Mouse (Mus musculus) G1E-ER4 (cell line): ENCODE data around the gene Abhd16a. TPM values are rescaled to one million over a fixed set of nuclear protein-coding genes. Genes with fewer than 3 reads are reported as not detected.

Experiments
- GATA1 ChIP-seq: IDR thresholded peaks from one replicate; pipeline ENCODE4 v1.8.0; 2012; ENCODE audit warnings: low read length, inconsistent platforms
- polyA plus RNA-seq: library from polyadenylated mRNA; stranded (reverse); fragments of >175 nt; gene quantifications from 2 replicates; pipeline ENCODE4 v1.2.3, GENCODE M21; 2012

Abhd16a gene
- polyA plus RNA-seq, 1 experiment: 148 TPM

DNA sequence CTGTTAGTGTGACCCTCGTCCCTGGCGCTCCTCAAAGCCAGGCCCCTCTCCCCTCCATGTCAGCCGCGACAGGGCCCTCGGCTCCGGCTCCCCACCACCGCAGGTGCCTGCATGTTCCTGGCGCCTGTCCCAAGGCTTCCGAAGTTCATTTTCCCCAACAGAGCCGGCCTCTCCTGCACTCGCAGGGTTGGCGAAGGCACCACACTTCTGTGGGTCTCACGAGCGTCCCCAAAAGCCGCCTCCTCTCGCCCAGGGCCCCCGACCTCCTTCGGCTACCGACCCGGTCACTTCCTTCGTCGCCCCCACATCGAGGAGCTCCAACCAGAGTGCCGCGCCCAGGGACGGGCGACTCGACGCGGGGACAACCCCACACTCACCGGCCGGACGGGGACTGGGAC, 31.7 kb downstream of the Abhd16a start:
- no peak for TF ChIP-seq GATA1

DNA sequence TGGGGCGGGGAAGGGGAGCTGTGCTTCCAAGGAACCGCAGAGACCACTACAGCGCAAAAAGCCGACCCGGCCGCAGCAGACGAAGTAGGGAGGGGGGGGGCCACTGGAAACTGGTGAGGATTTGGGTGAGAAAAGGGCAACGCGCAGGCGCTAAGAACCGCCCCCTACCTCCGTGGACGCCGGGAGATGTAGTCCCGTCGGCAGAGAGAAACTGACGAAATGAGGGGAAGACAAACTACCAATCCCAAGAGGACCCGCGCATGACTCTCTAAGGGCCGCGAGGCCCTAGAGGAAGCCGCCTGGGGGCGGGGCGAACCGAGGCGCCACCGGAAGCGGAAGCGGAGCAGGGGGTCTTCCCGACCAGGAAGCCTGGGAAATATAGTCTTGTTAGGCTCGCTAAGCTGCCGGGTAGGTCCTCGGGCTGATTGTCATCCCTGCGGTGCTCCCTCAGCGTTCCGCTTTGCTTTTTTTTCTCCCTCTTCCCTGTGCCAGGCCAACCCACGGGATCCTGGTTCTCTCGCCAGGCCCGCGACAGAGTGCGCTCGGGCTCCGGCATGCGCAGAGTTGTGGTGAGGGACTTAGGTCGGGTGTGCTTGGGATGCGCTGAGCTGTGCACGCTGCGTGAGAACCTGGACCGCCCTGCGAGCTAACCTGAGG, 32.2 kb downstream of the Abhd16a start, which contains the start of gene Gpank1:
Gene Gpank1 (plus strand): TSS at position 313 of the 657 bp plus-strand sequence.
- TF ChIP-seq GATA1: no peak

GRCm38 (mm10) chr17:35121871-35122303, 32.8 kb downstream of the Abhd16a start, which contains the start of gene Csnk2b:
Gene Csnk2b (minus strand): TSS chr17:35122053.
- peak; percentile 19 for TF ChIP-seq GATA1

- TF ChIP-seq GATA1: no peak
Observed at GRCm38 (mm10) chr17:35125081-35125480, 36.0 kb downstream of the Abhd16a start.

DNA sequence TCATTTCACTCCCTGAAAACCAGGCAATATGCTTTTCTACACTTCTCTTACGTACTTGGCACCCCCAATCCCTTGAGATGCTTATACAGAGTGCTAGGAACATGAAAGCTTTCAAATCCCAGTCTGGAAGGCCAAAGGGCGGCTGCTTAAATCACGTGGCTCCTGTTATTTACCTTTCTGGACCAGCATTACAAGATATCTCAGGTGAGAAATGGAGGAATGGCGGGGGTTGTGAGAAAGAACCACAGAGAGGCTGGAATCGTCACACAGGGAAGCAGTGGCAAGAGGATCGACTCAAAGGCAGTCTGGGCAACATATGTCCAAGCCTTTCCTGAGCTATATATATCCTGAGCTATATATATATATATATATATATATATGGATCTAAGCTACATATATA, 36.5 kb downstream of the Abhd16a start:
- no peak for TF ChIP-seq GATA1

GRCm38 (mm10) chr17:35126206-35126611, 37.1 kb downstream of the Abhd16a start, which contains the start of gene D17H6S53E:
Gene D17H6S53E (plus strand): TSS chr17:35126373.
- no peak for TF ChIP-seq GATA1

DNA sequence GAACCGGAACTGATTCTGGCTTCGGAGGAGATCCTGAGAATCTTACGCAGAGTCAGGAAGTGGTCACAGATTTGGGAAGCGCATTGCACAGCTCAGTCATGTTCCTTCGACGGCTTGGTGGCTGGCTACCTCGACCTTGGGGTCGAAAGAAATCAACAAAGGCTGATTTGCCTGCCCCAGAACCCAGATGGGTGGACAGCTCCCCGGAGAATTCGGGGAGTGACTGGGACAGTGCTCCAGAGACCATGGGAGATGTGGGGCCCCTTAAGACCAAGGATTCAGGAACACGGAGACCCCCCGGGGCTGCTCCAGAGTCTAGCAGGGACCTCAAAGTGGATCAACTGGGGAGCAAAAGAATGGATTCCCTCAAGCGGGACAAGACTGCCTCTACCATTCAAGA, 38.0 kb downstream of the Abhd16a start:
- no peak for TF ChIP-seq GATA1

DNA sequence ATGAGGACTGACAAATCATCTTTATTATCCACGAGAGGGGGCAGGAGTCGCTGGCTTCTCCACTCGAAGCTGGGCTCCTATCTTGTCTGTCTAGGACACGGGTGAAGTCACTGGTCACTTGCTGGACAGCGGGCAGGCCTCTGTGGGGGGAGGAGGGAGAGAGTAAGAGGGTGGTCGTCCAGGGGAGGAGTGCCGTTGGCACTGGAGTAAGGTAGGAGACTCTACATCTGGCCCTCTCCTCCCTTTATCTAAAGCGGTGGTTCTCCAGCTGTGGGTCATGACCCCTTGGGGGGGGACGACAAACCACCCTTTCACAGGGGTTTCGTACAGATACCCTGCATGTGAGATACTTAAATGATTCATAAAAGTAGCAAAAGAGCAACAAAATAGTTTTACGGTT, 39.9 kb downstream of the Abhd16a start:
- no peak for TF ChIP-seq GATA1

DNA sequence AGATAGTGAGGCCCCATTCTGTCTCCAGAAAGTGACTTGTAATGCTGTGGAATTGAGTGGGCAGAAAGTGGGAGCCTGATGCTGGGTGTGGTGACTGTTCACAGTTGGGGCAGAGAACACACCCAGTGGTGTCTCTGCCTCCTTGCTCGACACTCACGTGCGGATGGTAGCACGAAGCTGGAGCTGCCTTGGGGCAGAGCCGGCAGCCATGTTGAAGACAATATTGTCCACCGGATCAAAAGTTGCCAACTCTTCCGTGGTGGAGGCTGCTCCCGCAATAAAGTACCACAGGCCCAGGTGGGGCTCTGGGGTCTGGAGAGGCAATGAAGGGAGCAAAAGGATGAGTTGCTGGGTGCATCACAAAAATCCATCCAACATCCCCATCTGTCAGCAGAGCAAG, 42.0 kb downstream of the Abhd16a start:
- no peak for TF ChIP-seq GATA1

DNA sequence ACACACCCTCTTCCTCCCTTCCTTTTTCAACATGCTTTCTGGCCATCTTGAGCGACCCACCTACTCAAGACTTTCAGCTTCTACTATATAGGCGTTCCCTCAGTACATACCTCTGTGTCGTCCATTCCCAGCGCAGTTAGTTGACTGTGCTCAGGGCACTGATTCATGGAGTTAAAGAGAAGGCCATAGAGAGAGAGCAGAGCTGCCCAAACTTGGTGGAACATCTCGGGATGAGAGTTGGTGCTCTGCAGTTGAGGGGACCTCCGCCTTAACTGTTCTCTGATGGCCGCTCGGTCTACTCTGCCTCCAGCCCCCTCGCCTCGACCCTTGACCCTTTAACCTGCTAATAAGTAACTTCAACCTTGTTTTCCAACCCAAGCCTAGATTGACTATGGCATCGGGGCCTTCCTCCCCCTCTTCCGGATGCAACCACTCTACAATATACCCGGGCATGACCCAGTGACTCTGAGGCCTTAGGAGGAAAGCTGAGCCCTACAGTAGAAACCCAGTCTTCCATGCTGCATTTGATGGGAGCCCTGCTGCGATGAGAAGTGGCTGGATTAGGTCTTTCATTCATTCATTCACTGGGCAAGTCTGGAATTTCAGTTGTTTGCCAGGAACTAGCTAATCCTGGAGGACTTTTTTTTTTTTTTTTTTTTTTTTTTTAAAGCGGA, 42.6 kb downstream of the Abhd16a start, which contains the start of gene Apom:
Gene Apom (minus strand): TSS at position 551 of the 674 bp plus-strand sequence.
- no peak for TF ChIP-seq GATA1

GRCm38 (mm10) chr17:35132174-35132560, 43.1 kb downstream of the Abhd16a start:
- TF ChIP-seq GATA1: no peak

- TF ChIP-seq GATA1: no peak
Observed at GRCm38 (mm10) chr17:35133517-35133916, 44.5 kb downstream of the Abhd16a start.

- no peak for TF ChIP-seq GATA1
Observed at GRCm38 (mm10) chr17:35134801-35135590, 45.9 kb downstream of the Abhd16a start, which contains the start of gene Bag6. Gene Bag6 (plus strand): TSS chr17:35135178.

GRCm38 (mm10) chr17:35135591-35136320, 46.7 kb downstream of the Abhd16a start:
- TF ChIP-seq GATA1: no peak

DNA sequence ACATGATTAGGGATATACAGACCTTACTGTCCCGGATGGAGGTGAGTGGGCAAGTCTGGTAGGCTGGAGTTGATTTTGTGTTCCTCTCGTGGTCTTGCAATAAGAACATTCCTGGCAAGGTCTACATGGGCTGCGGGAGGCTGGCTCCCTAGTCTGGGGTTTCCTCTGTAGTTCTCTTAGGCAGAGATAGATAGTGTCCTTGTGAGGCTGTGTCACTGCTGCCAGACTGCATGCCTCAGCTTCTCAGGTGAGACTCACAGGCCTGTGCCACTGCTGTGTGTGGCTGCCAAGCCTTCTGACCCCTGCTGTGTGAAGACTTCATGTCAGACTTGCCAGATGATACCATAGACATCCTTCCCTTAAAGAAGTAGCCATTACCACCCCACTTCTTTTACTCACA, 50.2 kb downstream of the Abhd16a start:
- TF ChIP-seq GATA1: no peak

- TF ChIP-seq GATA1: no peak
Observed at GRCm38 (mm10) chr17:35140490-35140996, 51.5 kb downstream of the Abhd16a start.
